Mouse (Mus musculus) liver, embryonic 14.5 days (tissue): ENCODE results near the gene Fignl1. TPM values are rescaled to one million over a fixed set of nuclear protein-coding genes. Genes with fewer than 3 reads are reported as not detected.

ENCODE experiments used
- ATAC-seq: fragments of 200-750 bp; cut with Nextera tagmentation; 2 replicates; pipeline ENCODE4 v1.8.0; 2017; ENCODE audit warnings: moderate number of reproducible peaks, mild to moderate bottlenecking, moderate library complexity; ENCODE audit not compliant: insufficient read depth
- DNase-seq, 3 experiments: peaks; one replicate each; pipeline ENCODE4 v3.0.0-alpha.2; 2012 to 2013; ENCODE audit warnings: low read depth in 3 of 3, low spot score in 3 of 3
- H3K27ac ChIP-seq: fragments of 300-500 bp; sonication (generic); 2 replicates; pipeline ENCODE4 v1.5.1; 2014; ENCODE audit warnings: moderate library complexity, mild to moderate bottlenecking, control low read depth, inconsistent platforms
- H3K27me3 ChIP-seq: fragments of 300-500 bp; sonication (generic); 2 replicates; pipeline ENCODE4 v1.6.1; 2014; ENCODE audit warnings: mild to moderate bottlenecking, low read length, moderate library complexity; ENCODE audit not compliant: control insufficient read depth, insufficient read depth
- H3K36me3 ChIP-seq: fragments of 300-500 bp; sonication (generic); replicated peaks from 2 replicates; pipeline ENCODE4 v1.6.1; 2014; ENCODE audit warnings: low read depth; ENCODE audit not compliant: control insufficient read depth, insufficient read depth
- H3K4me1 ChIP-seq, 2 experiments: fragments of 200-500 bp in 1 of 2; fragments of 300-500 bp in 1 of 2; sonication (generic) in 1 of 2; replicated peaks; 2 replicates each; pipeline ENCODE4 v1.6.1; 2012 to 2014; ENCODE audit warnings: antibody characterized with exemption in 1 of 2, inconsistent platforms in 1 of 2, low read length in 1 of 2; ENCODE audit not compliant: control insufficient read depth in 2 of 2, insufficient read depth in 2 of 2
- H3K4me2 ChIP-seq: fragments of 300-500 bp; sonication (generic); 2 replicates; pipeline ENCODE4 v1.6.1; 2014; ENCODE audit warnings: low read depth, mild to moderate bottlenecking, control low read depth, moderate library complexity
- H3K4me3 ChIP-seq, 2 experiments: fragments of 200-500 bp in 1 of 2; fragments of 300-500 bp in 1 of 2; sonication (generic) in 1 of 2; 2 replicates each; pipeline ENCODE4 v1.5.1; 2012 to 2014; ENCODE audit warnings: low read depth in 2 of 2, low read length in 2 of 2, mild to moderate bottlenecking in 2 of 2, control low read depth in 1 of 2, inconsistent platforms in 1 of 2, moderate library complexity in 1 of 2; ENCODE audit not compliant: insufficient read depth in 1 of 2
- H3K9ac ChIP-seq: fragments of 300-500 bp; sonication (generic); replicated peaks from 2 replicates; pipeline ENCODE4 v1.6.1; 2014; ENCODE audit warnings: mild to moderate bottlenecking, control low read depth, moderate library complexity
- H3K9me3 ChIP-seq: fragments of 300-500 bp; sonication (generic); 2 replicates; pipeline ENCODE4 v1.6.1; 2016; ENCODE audit warnings: low read length, mixed read lengths; ENCODE audit not compliant: control insufficient read depth
- CTCF ChIP-seq: IDR thresholded peaks from 2 replicates; pipeline ENCODE4 v1.5.1; 2016; ENCODE audit warnings: antibody characterized with exemption, low read depth, control low read depth
- EP300 ChIP-seq: IDR thresholded peaks from 2 replicates; pipeline ENCODE4 v1.6.1; 2016; ENCODE audit warnings: antibody characterized with exemption, low read depth
- WGBS: fragments of 180-500 bp; shearing (Covaris S2); extraction: QIAGEN DNeasy Blood & Tissue Kit; methylation state at CpG from one replicate; pipeline ENCODE4 v1.1.7; 2014; ENCODE audit not compliant: insufficient replicate concordance; 5-methylcytosine and 5-hydroxymethylcytosine counted together
- polyA plus RNA-seq, 2 experiments: library from polyadenylated mRNA; depleted of rRNA in 1 of 2; stranded (reverse) in 1 of 2; unstranded in 1 of 2; fragments of >200 nt; fragmentation: Nextera tagmentation in 1 of 2; extraction: Ambion mirVana in 1 of 2; gene quantifications; 2 replicates each; pipeline versions ENCODE4 v1.2.1 to v1.2.3; 2012 to 2014

The Fignl1 gene
- polyA plus RNA-seq, 2 experiments: 32.2 to 102 TPM

- no peak overlapping the region for H3K4me3 ChIP-seq
- 1% methylated on average over 2 of the region's 2 CpGs for WGBS
- DNase-seq (peak; percentile 79 to 91 (median 80)), ATAC-seq (peak; percentile 27)
- H3K4me1 ChIP-seq: peaks cover 59 to 65% of the 10 kb centered on the region in 2 experiments
- no peak overlapping the region for H3K4me2 ChIP-seq
- TF ChIP-seq EP300: peak; percentile 58; the same call in 1 of the 2 replicates
- TF ChIP-seq CTCF: peak; percentile 93
- no peaks in the 10 kb centered on the region; the same call in 1 of the 2 replicates for H3K27me3 ChIP-seq
- H3K9me3 ChIP-seq: no peaks in the 10 kb centered on the region
- peak overlapping the region; percentile 14 for H3K27ac ChIP-seq
- no peak overlapping the region for H3K9ac ChIP-seq
- H3K36me3 ChIP-seq: no peaks in the 10 kb centered on the region
Measured at GRCm38 (mm10) chr11:11820251-11820650, 11.5 kb upstream of the Fignl1 start.

GRCm38 (mm10) chr11:11819206-11819605 lies 10.4 kb upstream of the Fignl1 start:
- Histone ChIP-seq H3K4me3 (no peak overlapping the region), H3K4me1 (peaks cover 66% of the 10 kb centered on the region in 2 experiments), H3K27me3 (no peaks in the 10 kb centered on the region; the same call in 1 of the 2 replicates), H3K27ac (no peak overlapping the region), H3K36me3 (no peaks in the 10 kb centered on the region), H3K4me2 (no peak overlapping the region), H3K9me3 (no peaks in the 10 kb centered on the region), H3K9ac (no peak overlapping the region)
- no peak for DNase-seq
- TF ChIP-seq CTCF (no peak), EP300 (no peak)
- WGBS: 83% methylated on average over 5 of the region's 5 CpGs
- ATAC-seq: no peak

- DNase-seq (no peak), ATAC-seq (no peak)
- 84% methylated on average over 6 of the region's 6 CpGs for WGBS
- Histone ChIP-seq H3K9ac (no peak overlapping the region), H3K4me2 (no peak overlapping the region), H3K4me1 (peaks cover 62 to 64% of the 10 kb centered on the region in 2 experiments), H3K36me3 (no peaks in the 10 kb centered on the region), H3K27me3 (no peaks in the 10 kb centered on the region), H3K9me3 (no peaks in the 10 kb centered on the region), H3K27ac (no peak overlapping the region), H3K4me3 (no peak overlapping the region)
- no peak for TF ChIP-seq CTCF
- no peak for TF ChIP-seq EP300
Measured at GRCm38 (mm10) chr11:11818797-11819196, 10.0 kb upstream of the Fignl1 start.

GRCm38 (mm10) chr11:11815737-11816136 lies 7.0 kb upstream of the Fignl1 start:
- ATAC-seq (peak; percentile 90), DNase-seq (peak; percentile 71 to 78 (median 76))
- Histone ChIP-seq H3K4me1 (peaks cover 43 to 47% of the 10 kb centered on the region in 2 experiments), H3K27me3 (no peaks in the 10 kb centered on the region), H3K36me3 (no peaks in the 10 kb centered on the region), H3K9me3 (no peaks in the 10 kb centered on the region), H3K27ac (peak overlapping the region; percentile 93), H3K9ac (peak overlapping the region; percentile 58), H3K4me2 (peak overlapping the region; percentile 61), H3K4me3 (peak overlapping the region; percentile 8 to 43)
- 17% methylated on average over 3 of the region's 3 CpGs for WGBS
- TF ChIP-seq EP300 (peak; percentile 95), CTCF (no peak)

- Histone ChIP-seq H3K4me1 (peaks cover 46 to 49% of the 10 kb centered on the region in 2 experiments), H3K27ac (no peak overlapping the region; the same call in 1 of the 2 replicates), H3K9ac (no peak overlapping the region), H3K4me3 (no peak overlapping the region), H3K4me2 (peak overlapping the region; percentile 41), H3K36me3 (peaks cover 1% of the 10 kb centered on the region; the same call in 1 of the 2 replicates), H3K9me3 (no peaks in the 10 kb centered on the region), H3K27me3 (no peaks in the 10 kb centered on the region)
- TF ChIP-seq EP300 (peak; percentile 95), CTCF (peak; percentile 99)
- peak; percentile 88 to 93 (median 89) for DNase-seq
- WGBS: 2% methylated on average over 9 of the region's 9 CpGs
- ATAC-seq: peak; percentile 41
Measured at GRCm38 (mm10) chr11:11811906-11812480, 3.2 kb upstream of the Fignl1 start.
